Mouse (Mus musculus) embryonic facial prominence, embryonic 11.5 days (tissue): ENCODE measurements around the gene Narfl. TPM values are rescaled to one million over a fixed set of nuclear protein-coding genes. Genes with fewer than 3 reads are reported as not detected.
"Not testable (repeated sequence)": the region's sequence is repeated elsewhere in the genome, so short reads cannot be mapped to it uniquely, and the experiment has no call there.

Experiments
- ATAC-seq: fragments of 200-750 bp; cut with Nextera tagmentation; replicated peaks from 2 replicates; pipeline ENCODE4 v1.8.0; 2017; ENCODE audit warnings: low read depth; ENCODE audit not compliant: insufficient number of reproducible peaks, low FRiP score, low TSS enrichment
- DNase-seq: peaks from one replicate; pipeline ENCODE4 v3.0.0-alpha.2; 2015; ENCODE audit warnings: low spot score
- H3K27ac ChIP-seq: fragments of 300-500 bp; sonication (generic); replicated peaks from 2 replicates; pipeline ENCODE4 v1.5.1; 2014; ENCODE audit warnings: mild to moderate bottlenecking, low read depth, low read length, control low read depth
- H3K27me3 ChIP-seq: fragments of 300-500 bp; sonication (generic); 2 replicates; pipeline ENCODE4 v1.6.1; 2014; ENCODE audit warnings: mild to moderate bottlenecking, low read length, moderate library complexity, mixed read lengths; ENCODE audit not compliant: control insufficient read depth, insufficient read depth
- H3K36me3 ChIP-seq: fragments of 300-500 bp; sonication (generic); replicated peaks from 2 replicates; pipeline ENCODE4 v1.6.1; 2014; ENCODE audit warnings: low read depth, mild to moderate bottlenecking, low read length, moderate library complexity, mixed read lengths; ENCODE audit not compliant: control insufficient read depth, insufficient read depth
- H3K4me1 ChIP-seq: fragments of 300-500 bp; sonication (generic); 2 replicates; pipeline ENCODE4 v1.6.1; 2014; ENCODE audit warnings: low read length, mixed read lengths; ENCODE audit not compliant: control insufficient read depth, insufficient read depth
- H3K4me2 ChIP-seq: fragments of 300-500 bp; sonication (generic); 2 replicates; pipeline ENCODE4 v1.6.1; 2014; ENCODE audit warnings: low read depth, mild to moderate bottlenecking, control low read depth, low read length, moderate library complexity
- H3K4me3 ChIP-seq: fragments of 300-500 bp; sonication (generic); 2 replicates; pipeline ENCODE4 v1.5.1; 2014; ENCODE audit warnings: low read depth, low read length, control low read depth
- H3K9ac ChIP-seq: fragments of 300-500 bp; sonication (generic); replicated peaks from 2 replicates; pipeline ENCODE4 v1.6.1; 2014; ENCODE audit warnings: mild to moderate bottlenecking, control low read depth, low read length
- H3K9me3 ChIP-seq: fragments of 300-500 bp; sonication (generic); replicated peaks from 2 replicates; pipeline ENCODE4 v1.6.1; 2016; ENCODE audit warnings: mild to moderate bottlenecking, low read length, inconsistent platforms, mixed read lengths; ENCODE audit not compliant: control insufficient read depth
- WGBS: fragments of 180-500 bp; shearing (Covaris S2); extraction: QIAGEN DNeasy Blood & Tissue Kit; methylation state at CpG from one replicate; pipeline ENCODE4 v1.1.7; 2014; 5-methylcytosine and 5-hydroxymethylcytosine counted together
- polyA plus RNA-seq: library from polyadenylated mRNA; unstranded; fragments of >200 nt; fragmentation: Nextera tagmentation; extraction: Ambion mirVana; gene quantifications from 2 replicates; pipeline ENCODE4 v1.2.1, GENCODE M21; 2014

Gene Narfl
- polyA plus RNA-seq, 1 experiment from 2014 or later = 23.8 TPM

DNA sequence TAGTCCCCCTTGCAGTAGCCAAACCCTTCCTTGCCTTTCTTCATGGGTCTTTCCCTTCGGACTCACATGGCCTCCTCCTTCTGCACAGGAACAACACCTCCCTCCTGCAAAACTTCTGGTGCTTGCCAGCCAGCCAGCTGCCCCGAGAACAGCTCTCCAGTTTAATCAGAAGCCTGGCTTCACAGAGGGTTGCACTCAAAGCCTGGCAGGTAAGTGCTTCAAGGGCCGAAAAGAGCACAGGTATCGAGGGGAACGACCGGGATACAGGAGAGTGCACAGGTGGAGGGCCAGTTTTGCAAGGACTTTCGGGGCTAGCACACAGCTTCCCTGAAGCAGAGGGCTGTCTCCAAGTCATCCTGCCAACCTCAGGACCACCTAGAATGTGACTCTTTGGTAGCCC is 34.7 kb upstream of the Narfl start:
- 82% methylated on average over 7 of the region's 7 CpGs for WGBS
- DNase-seq = no peak
- Histone ChIP-seq H3K4me2 (no peak overlapping the region), H3K4me1 (no peaks in the 10 kb centered on the region), H3K36me3 (no peaks in the 10 kb centered on the region), H3K9ac (no peak overlapping the region), H3K27me3 (no peaks in the 10 kb centered on the region), H3K9me3 (no peaks in the 10 kb centered on the region), H3K27ac (no peak overlapping the region), H3K4me3 (no peak overlapping the region)
- no peak for ATAC-seq

DNA sequence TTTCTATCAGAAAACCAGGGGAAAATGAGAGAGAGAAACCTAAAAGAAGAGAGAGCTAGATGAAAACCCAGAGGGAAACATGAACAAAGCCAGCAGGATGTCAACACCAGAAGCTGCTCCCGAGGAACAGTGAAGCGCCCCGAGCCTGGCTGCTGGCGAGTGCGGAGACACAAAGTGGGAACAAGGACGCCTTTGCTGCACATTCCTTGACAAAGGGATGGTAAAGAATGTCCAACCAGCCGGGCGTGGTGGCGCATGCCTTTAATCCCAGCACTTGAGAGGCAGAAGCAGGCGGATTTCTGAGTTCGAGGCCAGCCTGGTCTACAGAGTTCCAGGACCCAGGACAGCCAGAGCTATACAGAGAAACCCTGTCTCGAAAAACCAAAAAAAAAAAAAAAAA is 32.1 kb upstream of the Narfl start:
- H3K27me3 ChIP-seq, H3K4me2 ChIP-seq, H3K9me3 ChIP-seq, DNase-seq, ATAC-seq, H3K4me3 ChIP-seq, H3K36me3 ChIP-seq, H3K27ac ChIP-seq, H3K9ac ChIP-seq, H3K4me1 ChIP-seq: not testable (repeated sequence)
- 75% methylated on average over 12 of the region's 12 CpGs for WGBS

GRCm38 (mm10) chr17:25743831-25744230 is 29.7 kb upstream of the Narfl start:
- ATAC-seq = no peak
- 92% methylated on average over 9 of the region's 9 CpGs for WGBS
- DNase-seq = no peak
- Histone ChIP-seq H3K36me3 (no peaks in the 10 kb centered on the region), H3K4me3 (no peak overlapping the region), H3K27me3 (no peaks in the 10 kb centered on the region), H3K4me1 (no peaks in the 10 kb centered on the region), H3K9ac (no peak overlapping the region), H3K9me3 (no peaks in the 10 kb centered on the region), H3K4me2 (no peak overlapping the region), H3K27ac (no peak overlapping the region)

- Histone ChIP-seq H3K4me2 (no peak overlapping the region), H3K27ac (no peak overlapping the region), H3K27me3 (no peaks in the 10 kb centered on the region), H3K9me3 (no peaks in the 10 kb centered on the region), H3K9ac (no peak overlapping the region), H3K36me3 (no peaks in the 10 kb centered on the region), H3K4me1 (no peaks in the 10 kb centered on the region), H3K4me3 (no peak overlapping the region)
- ATAC-seq = no peak
- 78% methylated on average over 10 of the region's 10 CpGs for WGBS
- DNase-seq = no peak
Observed at GRCm38 (mm10) chr17:25744311-25744710, 29.3 kb upstream of the Narfl start.

DNA sequence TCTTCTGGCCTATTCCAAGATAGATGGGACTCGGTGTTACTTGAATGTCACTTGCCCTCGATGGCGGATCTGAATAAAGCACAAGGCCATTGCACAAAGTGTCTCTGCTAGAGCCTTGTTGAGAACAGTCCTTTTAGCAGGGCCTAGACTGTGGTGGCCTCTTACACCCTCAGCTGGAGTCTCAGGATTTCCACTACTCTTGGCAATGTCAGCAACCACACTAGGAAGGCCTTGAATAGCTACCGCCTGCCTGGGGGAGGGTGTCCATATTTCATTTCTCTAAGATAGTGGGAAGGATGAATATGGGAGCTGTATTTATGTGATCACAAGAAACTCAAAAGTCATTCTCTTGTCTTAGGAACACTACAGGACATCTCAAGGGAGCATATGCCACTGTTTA is 25.3 kb upstream of the Narfl start:
- WGBS = 97% methylated on average over 4 of the region's 4 CpGs
- ATAC-seq (no peak), DNase-seq (no peak)
- Histone ChIP-seq H3K9me3 (no peaks in the 10 kb centered on the region), H3K4me3 (no peak overlapping the region), H3K27me3 (no peaks in the 10 kb centered on the region), H3K4me1 (no peaks in the 10 kb centered on the region), H3K9ac (no peak overlapping the region), H3K27ac (no peak overlapping the region), H3K4me2 (no peak overlapping the region), H3K36me3 (no peaks in the 10 kb centered on the region)

- ATAC-seq (no peak), DNase-seq (no peak)
- H3K27me3 ChIP-seq = no peaks in the 10 kb centered on the region
- H3K9me3 ChIP-seq = no peaks in the 10 kb centered on the region
- H3K4me1 ChIP-seq = no peaks in the 10 kb centered on the region
- H3K9ac ChIP-seq = no peak overlapping the region
- H3K27ac ChIP-seq = no peak overlapping the region
- no peak overlapping the region for H3K4me3 ChIP-seq
- WGBS = 86% methylated on average over 6 of the region's 6 CpGs
- no peak overlapping the region for H3K4me2 ChIP-seq
- H3K36me3 ChIP-seq = no peaks in the 10 kb centered on the region
Observed at GRCm38 (mm10) chr17:25749314-25749713, 24.3 kb upstream of the Narfl start.

DNA sequence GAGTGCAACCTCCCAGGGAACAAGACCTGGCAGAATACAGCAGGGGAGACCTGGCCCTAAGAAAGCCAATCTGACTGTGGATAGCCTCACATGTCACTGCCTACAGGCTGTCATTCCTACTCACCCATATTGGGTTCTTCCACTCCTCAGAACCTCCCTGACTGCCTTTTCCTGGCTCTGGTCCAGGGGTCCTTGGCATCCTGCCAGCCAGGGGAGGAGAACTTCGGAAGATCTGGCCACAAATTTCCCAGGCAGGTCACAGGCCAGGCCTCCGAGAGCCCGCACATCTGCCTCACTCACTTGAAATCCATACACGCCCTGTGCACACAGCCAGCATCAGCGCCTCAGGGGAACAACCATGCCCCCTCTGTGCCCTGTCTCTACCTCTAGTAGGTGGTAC is 22.1 kb upstream of the Narfl start:
- Histone ChIP-seq H3K4me1 (no peaks in the 10 kb centered on the region), H3K4me2 (no peak overlapping the region), H3K9me3 (no peaks in the 10 kb centered on the region), H3K27ac (no peak overlapping the region), H3K9ac (no peak overlapping the region), H3K36me3 (no peaks in the 10 kb centered on the region), H3K27me3 (no peaks in the 10 kb centered on the region), H3K4me3 (no peak overlapping the region)
- ATAC-seq (no peak), DNase-seq (no peak)
- 71% methylated on average over 5 of the region's 5 CpGs for WGBS

DNA sequence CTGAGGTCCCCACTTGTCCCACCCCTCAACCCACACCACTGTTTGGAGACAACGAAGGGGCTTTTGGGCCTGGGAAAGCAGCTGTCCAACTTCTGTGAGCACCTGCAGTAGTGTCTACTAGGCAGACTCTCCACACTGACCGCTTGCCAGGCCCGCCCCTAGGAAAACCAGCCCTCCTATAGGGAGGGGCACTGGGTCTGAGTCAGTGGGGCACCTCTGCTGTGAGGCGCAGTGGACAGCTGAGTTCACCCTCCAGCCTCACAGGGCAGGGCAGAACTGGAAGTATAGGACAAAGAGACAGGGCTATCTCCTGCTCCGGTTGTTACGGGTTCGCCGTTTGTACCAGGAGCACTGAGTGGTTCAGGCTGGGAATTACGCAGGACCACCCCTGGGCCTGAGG is 19.3 kb upstream of the Narfl start, which contains the start of gene Msln:
Gene Msln, minus strand, starts transcription at position 138 of the 400 bp plus-strand sequence.
- Histone ChIP-seq H3K9me3 (no peaks in the 10 kb centered on the region), H3K4me3 (no peak within 1 kb of the TSS), H3K27ac (no peak within 1 kb of the TSS), H3K9ac (no peak within 1 kb of the TSS), H3K36me3 (no peaks in the 10 kb centered on the region), H3K4me1 (no peaks in the 10 kb centered on the region), H3K27me3 (no peaks in the 10 kb centered on the region), H3K4me2 (no peak within 1 kb of the TSS)
- DNase-seq (no peak), ATAC-seq (no peak)
- WGBS = 80% methylated on average over 9 of the region's 9 CpGs
